Mouse (Mus musculus) left cerebral cortex, adult 9 months (tissue): ENCODE measurements around the gene Nav2.
A peak's percentile ranks its signal among the peaks of the same experiment; 100 is the strongest.

ENCODE experiments used
- DNase-seq, 2 experiments: peaks; one replicate each; pipeline ENCODE4 v3.0.0; 2022; ENCODE audit warnings: low spot score in 2 of 2

The Nav2 gene

DNA sequence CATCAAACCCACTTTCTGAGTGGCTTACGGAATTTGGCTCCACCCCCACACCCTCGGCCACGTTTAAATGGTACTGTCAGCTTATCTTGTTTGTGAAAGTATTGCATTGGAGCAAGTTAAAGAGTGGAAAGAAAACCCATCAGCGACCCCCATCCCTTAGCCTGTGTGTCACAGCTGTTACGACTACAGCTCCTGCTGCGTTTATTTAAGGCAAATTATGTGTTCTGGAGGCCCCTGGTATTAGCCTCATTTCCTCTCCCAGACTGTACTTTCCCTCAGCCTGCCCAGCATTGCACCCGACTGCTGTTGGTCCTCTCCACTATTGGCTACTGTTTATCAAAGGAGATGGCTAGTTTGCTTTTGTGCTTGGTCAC lies 569.4 kb downstream of the Nav2 start:
- no peak for DNase-seq

DNA sequence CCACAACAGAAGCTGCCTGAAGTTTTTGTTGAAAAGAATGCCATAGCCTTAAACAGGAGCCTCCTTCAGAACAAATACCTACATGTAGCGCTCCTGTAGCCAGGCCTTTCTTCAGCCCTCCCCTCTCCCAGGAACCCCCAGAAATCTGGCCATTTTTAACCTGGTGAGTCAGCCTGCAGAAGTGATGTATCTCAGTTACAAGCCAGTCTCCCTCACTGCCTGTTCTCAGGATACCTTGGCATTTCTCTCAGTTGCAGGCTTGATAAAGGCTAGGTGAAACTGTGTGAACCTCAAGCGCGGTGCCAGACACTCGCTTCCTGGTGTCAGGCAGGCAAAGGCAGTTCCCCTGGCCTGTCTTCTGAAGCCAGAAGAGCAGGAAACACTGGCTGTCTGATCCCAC lies 570.4 kb downstream of the Nav2 start:
- DNase-seq, result no peak

DNA sequence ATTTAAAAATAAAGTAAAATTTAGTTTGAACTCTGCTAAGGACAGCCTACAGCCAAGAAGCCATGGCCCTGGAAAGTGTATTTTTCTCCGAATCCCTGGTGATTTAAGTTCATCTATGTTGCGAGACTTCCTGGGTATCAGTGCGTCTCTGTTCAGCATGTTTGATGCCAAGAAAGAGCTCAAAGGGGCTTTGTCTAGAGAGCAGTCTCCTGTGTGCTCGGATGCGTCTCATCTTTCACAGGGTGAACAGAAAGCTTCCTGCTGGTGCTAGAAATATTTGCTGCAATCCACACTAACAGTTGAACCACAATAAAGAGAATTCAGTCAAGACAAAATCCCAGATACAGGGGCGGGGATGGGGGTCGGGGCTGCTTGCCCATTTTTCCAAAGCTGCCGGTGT lies 572.4 kb downstream of the Nav2 start:
- no peak for DNase-seq

DNA sequence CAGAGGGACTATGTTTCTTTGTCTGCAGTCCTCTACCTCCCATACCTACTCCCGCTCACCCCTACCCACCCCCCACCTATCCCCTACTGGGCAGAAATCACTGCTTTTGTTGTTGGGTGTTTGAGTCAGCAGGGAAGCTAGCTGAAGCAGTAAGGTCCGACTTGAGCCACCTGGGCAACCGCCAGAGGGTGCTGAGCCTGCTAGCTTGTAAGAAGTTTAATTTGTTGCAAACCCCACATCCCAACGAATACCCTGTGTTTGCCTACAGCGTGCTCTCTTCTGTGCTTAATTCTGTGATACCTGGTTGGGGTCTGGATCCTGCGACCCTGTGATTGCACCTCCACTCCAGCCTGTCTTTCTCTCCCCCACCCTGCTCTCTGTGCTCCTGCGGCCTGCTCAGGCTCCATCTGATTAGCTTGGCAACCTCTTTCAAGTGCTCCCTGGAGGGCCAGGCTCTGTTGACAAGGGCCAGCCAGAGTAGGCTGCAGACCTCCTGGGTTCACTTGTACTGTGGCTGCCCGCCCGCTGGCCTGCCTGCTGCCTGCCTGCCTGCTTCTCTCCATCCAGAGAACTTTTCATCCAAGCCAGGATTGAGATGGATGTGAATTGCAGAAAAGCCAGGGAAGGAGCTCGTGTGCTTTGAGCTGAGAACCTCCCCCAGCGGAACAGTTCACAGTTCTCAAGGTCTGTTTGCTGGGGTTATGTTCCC lies 575.7 kb downstream of the Nav2 start:
- no peak for DNase-seq

DNA sequence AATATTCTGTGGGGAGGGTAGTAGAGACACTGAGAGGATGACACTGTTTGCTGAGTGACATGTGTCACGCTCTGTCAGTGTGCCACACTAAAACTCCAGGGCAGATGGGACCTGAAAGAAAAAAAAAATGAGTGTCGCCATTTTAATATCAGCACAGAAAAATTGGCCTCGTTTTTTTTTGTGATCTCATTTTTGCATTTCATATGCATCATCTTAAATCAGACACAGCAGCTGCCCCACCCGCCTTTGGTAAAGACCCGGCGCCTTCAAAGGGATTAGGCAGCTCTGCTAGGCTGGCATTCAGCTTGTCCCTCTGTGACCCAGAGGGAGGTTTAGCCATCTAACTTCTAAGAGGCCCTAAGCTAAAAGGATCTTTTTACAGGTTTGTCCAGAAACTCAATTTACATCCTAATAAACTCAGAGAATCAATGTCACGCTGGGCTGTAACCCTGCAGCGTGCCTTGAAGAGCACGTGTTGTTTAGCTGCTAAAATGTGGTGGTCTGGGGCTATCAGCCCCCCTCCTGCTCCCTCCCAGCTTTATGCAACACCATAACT lies 576.9 kb downstream of the Nav2 start:
- DNase-seq, result no peak

DNA sequence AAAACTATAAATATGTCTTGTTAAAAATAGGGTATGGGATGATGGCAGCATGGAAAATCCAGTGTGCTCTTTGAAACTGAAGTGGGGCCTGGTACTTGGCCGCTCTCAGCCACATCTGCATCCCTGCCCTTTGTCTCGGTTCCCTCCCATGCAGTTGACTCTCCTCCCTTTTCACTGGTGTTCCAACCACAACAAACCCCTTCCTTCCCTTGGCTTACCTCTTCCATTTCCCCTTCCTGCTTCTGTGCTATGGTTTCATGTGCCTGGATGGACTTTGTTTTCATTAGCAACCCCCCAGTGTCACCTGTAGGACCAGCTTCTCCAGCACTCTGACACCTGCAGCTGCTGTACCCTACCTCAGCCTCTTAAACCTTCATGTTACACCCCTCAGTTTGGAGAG lies 578.8 kb downstream of the Nav2 start:
- DNase-seq, result no peak

DNA sequence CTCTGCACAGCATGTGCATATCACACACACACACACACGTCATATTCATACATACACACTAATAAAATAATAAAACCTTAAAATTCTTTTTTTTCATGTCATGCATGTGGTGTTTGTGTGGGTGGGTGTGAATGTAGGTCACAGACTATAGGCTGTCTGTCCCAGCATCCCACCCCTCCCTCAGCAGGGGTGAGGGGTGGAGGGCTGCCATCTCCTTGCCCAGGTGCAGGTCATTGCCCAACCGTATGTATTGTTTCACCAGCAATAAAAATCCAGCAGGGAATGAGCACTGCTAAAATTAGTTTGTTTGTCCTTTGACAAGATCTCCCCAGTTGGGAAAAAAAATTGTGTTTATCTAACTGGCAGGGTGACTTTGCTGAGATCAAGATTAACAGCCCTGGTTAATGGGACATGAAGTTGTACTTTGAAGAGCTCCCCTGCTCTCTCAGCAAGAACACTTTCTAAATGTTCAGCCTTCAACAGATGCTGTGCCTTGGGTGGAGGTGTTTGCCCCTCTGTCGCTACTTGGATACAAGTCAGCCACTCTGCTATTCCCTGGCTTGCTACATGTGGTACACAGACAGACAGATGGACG lies 580.1 kb downstream of the Nav2 start:
- DNase-seq, result no peak

DNA sequence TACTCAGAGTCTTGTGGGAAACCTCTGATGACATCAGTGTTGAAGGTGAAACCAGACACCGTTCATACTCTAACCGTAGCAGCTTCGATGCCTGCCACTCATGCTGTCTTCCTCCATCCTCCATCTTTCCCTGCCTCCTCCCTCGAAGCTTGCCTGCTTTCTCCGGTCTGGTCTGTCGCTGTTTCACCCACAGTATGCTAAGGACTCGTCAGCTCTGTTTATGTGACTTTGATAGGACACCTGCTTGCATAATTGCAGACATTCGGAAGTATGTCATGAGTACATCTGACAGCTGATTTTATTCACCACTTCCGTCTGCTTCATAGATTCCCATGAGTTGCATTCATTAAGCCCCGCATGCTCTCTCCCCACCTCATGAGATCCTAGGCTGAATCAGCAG lies 582.3 kb downstream of the Nav2 start:
- no peak for DNase-seq

DNA sequence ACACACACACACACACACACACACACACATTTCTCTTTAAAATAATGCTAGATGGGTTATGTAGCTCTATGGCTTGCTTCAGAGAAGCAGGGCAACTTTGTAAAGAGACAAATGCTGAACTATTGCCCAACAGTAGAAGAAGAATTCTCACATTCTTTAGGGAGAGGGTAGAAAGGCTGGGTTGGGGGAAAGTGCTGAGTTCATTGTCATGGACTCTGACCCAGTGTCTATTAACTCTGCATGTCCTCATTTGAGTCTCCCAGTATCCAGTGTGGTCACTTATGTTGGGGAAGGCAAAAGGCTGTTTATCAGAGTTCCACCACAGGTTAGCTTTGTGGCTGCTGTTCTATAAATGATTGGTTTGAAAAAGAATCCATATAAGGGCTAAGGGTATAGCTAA lies 584.1 kb downstream of the Nav2 start:
- no peak for DNase-seq

DNA sequence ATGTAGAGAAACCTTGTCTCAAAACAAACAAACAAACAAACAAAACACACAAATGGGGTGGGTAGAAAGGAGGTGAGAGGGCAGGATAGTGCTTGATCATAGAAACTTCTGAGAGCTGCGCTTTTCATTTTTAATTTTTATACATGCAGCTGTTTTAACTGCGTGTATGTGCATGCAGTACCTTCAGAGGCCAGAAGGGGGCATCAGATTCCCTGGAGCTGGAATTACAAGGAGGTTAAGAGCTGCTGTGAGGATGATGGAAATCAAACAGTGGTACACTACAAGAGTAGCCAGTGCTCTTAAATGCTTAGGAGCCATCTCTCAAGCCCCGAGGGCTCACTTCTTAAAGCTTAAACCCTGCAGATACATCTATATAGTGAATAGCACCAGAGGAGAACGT lies 584.7 kb downstream of the Nav2 start:
- DNase-seq, result no peak

DNA sequence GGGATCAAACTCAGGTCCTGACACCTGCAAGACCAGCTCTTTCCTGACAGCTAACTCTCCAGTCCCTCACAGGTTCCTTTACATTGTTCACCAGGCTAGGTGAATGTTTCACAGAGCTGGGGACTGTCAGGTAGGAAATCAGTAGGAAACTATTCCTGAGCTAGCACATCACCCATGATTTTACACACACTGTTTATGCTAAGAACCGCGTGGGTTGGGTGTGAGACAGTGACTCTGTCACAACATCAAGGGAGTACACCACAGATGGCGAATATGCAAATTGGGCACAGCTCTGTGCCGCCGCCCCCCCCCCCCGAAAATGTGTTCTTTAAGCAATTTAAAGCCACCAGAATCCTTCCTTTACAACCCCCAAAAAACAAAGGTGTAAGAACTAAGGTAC lies 586.1 kb downstream of the Nav2 start:
- peak in 1 of 2 experiments; percentile 75 for DNase-seq

DNA sequence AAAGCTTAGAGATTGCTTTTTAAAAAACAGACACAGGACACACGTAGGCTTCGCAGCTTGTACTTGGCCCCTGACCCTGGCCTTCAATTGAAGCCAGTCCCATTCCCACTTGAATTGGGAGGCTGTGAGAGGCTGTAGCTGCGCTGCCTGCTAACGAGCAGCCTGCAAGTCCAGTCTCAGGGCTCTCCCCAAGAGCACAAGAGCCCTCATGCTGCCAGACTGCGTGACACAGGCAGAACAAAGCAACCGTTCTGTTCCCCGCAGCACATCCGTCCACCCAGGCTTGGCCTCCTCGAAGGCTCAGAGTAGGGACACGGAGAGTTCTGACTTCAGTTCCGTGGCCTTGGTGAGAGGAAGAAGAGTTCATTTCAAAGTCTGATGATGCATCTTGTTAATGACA lies 587.6 kb downstream of the Nav2 start:
- no peak for DNase-seq

DNA sequence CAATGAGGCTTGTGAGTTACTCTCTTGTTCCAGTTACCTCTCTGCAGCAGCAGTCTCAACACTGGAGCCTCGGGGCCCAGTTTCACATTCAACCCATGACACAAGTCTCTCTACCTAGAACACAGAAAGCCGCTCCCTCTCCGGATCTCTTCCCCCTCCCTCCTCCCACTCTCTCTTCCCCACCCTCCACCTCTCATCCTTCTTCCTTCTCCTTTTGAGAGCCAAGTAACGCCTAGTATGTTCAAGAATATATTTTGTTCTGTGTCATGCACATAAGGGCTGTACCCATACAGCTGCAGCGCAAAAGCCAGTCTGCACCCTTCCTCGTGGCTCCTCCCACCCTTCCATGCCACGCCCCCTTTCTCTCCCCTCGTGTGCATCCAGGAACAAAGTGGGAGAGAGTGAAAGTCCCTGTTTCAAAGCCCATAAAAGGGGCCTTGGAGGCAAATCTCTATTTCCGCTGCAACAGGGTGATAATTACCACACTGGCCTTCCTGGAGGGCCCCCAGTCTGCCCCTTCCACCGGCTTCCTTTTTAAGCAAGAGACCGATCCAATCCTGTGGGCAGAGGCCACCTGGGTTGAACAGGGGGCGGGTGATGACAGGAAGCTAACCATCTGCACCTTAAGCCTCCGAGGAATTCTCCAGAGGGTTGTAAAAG lies 588.4 kb downstream of the Nav2 start:
- DNase-seq, result no peak

DNA sequence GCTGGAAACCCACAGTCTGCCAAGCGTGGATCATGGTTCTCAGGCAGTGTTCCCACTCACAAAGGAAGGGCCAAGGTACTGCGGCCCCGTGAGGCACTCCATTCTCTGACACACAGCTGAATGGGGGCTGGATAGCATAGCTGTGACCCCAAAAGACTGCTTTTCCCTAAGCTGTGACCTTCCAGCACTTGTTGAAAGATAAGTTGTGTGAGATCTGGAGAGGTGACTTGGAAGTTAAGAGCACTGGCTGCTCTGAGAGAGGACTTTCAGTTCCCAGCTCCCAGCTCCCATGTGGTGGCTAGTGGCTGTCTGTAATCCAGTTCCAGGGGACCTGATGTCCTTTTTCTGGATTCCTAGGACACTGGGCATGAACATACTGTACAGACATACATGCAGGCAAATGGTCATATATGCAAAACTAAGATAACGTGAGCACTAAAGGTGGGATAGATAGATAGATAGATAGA lies 588.9 kb downstream of the Nav2 start:
- DNase-seq, result no peak

DNA sequence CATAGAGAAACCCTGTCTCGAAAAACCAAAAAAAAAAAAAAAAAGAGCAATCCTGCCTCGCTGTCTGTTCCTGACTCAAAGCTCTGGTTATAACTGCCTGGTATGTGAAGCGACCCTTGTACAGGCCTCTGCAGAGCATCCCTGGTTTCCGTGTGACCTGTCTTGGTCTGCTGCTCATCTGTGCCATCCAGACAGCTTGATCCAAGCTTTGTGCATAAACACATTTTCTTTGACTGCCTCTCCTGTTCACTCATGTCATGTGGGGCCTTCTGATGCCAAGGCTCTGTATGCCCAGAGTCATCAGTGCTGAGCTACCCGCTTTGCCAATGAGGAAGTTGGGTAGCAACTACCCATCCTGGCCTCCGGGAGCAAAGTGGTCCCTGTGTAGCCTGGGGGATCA lies 591.1 kb downstream of the Nav2 start:
- no peak for DNase-seq

DNA sequence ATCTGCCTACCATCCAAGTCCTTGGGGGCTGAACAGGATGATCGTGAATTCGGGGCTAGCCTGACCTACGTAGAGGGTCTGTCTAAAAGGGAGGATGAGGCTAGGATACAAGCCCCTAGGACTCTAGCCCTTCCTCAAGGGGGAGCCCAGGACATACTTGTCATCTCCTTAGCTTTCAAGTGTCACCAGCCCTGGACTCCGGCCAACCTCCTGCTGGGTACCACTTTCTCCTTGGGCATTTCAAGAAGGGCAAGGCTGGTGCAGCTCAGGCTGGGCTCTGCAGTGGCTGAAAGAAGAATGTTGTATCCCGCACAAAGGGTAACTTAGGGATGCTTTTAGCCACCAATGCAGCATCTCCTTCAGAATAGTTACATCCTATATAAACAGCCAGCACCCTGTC lies 592.4 kb downstream of the Nav2 start:
- DNase-seq, result no peak

DNA sequence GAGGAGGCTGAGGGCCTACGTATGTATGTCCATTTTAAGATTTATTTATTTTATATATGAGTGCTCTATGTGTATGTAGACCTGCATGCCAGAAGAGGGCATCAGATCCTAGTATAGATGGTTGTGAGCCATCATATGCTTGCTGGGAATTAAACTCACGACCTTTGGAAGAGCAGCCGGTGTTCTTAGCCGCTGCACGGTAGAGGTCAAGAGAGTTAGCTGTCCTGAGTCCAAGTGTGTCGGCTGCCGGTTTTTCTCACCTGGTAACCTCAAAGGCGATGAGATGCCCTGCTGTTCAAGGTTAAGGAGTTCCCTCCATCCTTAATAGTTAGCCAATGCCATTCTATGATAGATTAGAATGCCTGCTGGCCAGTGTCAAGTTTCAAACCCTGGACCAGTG lies 594.9 kb downstream of the Nav2 start:
- no peak for DNase-seq

DNA sequence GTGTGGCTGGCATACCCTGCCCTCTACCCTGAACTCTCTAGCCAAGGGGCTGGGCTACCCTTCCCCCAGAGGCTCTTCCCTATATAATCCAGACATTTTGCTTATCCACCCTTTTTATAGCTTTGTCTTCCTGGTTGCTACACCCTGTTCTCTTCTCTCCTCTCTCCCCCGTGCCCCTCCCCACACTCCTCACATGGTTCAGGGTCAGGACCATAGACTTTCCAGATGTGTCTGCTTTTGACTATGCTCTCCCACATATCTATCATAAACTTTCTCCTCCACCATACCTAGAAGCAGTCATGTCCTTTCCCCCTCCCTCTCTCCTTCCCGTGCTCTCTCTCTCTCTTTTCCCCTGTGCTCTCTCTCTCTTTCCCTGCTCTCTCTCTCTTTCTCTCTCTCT lies 595.4 kb downstream of the Nav2 start:
- no peak for DNase-seq

DNA sequence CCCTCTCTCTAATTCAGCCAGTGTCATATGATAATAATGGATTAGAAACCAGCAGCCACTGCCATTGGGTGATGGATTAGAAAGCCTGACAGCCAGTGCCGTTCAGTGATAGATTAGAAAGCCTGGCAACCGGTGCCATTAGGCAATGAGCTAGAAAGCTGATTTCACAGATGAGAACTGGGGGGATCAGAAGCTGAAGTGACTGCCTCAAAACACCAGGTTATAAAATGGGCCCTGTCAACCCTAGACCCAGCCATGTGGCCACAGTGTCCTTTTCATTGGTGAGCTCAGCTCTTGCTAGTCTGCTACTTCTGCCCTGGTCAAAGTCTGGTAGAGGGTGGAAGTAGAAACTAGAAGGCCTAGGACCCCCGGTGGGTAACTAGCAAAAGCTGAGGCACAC lies 595.8 kb downstream of the Nav2 start:
- DNase-seq, result no peak

DNA sequence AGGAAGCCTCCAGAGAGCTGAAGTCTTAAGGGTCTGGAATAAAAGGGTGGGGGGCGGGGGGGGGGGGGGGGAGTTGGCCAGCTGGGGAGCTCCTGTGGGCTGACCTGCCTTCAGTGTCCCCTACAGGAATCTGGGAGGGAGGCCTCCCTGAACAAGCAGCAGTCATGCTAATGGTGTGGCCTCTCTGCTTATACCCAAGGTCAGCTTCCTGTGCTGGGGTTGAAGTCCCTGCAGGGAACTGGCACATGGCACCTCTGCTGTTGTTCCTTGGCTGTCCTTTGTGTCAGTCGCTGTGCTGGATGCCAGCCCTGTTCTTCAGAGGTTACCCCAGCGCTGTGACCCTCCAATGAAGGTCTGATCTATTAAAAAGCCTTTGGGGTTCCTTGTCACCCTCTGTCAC lies 596.5 kb downstream of the Nav2 start:
- no peak for DNase-seq

DNA sequence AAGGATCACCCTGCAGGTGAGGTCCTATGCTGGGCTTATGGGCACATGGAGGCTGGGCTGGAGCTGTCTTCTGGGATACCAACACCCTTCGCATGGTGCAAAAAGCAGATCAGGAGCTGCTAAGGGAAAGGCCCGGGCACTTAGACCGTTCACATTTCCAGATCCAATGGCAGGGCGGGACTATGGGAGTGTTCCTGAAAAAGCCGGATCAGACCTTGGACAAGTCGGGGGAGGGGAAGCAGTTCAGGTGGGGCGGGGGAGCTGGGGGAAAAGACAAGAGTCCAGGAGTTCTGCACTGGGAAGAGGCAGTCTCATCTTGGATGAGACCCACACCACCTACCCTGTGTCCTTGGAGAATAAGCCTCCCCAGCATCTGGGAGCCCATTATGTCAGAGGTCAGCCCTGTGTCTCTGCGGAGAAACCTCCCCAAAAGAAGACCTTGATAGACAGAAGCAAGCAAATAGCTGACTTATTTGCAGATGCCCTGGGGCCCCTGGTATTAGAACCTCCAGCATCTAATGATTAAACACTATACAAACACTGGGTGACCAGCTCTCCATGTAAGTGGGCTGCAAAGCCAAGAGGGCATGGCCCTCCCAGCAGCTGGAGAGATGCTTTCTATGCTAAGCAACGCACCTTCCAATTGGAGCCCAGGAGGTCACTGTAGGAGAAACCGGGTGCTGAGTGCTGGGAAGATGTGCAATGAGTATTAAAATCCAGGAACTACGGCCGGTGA lies 597.7 kb downstream of the Nav2 start:
- DNase-seq, result no peak

DNA sequence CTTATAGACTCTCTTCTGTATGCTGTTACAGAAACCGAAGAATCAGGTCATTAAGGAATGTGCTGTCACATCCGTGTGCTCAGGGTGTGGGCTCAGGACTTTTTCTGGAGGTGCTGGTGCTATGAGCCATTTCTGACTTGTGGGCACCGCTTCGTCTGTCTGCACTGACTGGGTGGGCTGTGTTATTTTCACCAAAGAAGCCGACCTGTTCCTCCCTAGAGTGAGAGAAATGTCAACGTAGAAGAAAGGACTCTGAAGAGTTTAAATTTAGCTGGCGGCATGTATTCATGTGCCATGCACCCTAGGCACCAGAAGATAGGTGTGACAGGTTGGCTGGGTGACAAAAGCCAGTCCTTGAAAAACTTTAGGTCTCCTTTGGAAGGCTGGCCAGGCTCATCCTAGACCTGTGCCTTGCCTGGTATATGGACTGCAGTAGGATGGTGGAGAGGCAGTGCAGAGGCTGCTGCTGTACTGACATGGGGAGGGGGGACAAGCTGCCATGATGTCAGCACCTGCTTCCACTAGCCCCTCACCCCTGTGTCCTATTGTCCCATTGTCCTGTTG lies 599.5 kb downstream of the Nav2 start:
- no peak for DNase-seq
